Mouse (Mus musculus) cerebellum, postnatal 25 days (tissue): ENCODE results near the gene Hist1h2aa.

Experiments
- DNase-seq, 2 experiments: peaks; one replicate each; pipeline ENCODE4 v3.0.0; 2021; ENCODE audit warnings: mixed read lengths in 2 of 2

Gene Hist1h2aa

GRCm38 (mm10) chr13:23934211-23934520 is at the start of gene Hist1h2aa:
Hist1h2aa (plus strand) TSS chr13:23934462.
- DNase-seq: no peak

- no peak for DNase-seq
These were observed 48.7 kb upstream of the Hist1h2aa start for GRCm38 (mm10) chr13:23885540-23885939.

GRCm38 (mm10) chr13:23887026-23887725 is 47.1 kb upstream of the Hist1h2aa start:
- no peak for DNase-seq

GRCm38 (mm10) chr13:23889011-23889605 is 45.2 kb upstream of the Hist1h2aa start:
- DNase-seq: no peak

GRCm38 (mm10) chr13:23892592-23893268 is 41.5 kb upstream of the Hist1h2aa start:
- DNase-seq: no peak

DNA sequence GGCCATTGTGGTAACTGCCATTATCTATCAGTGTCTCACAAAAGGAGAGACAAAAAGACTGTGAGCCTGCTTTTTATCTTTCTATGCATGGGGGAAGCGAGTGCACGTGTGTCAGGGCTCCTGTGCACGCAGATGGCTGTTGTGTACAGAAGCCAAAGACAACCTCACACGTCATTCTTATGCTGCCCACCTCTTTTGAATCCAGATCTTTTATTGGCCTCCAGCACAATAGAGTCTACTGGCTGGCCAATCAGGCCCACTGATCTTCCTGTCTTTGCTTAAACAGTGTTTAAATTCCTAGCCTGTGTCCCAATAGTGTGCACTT is 41.0 kb upstream of the Hist1h2aa start:
- DNase-seq: no peak

DNA sequence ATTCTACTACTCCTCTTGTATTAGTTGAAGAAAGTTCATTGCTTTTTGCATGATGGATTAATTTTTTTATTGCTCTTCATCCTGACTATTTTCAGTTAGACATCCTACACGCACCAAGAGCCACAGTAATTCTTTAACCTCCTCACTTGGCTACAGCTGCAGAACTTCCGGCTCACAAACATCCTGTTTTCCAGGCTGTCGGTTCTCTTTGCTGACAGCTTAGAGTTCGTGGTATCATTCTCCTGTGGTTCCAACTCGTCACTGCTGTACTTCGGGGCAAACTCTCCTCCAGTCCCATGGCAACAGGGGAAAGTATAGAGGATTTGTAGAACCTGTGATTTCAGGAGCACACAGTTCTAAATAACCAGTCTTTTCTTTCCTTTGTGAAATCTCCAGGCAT is 36.0 kb upstream of the Hist1h2aa start:
- DNase-seq: no peak

- DNase-seq: no peak
These were observed 27.4 kb upstream of the Hist1h2aa start for GRCm38 (mm10) chr13:23906906-23907305.

GRCm38 (mm10) chr13:23910121-23910520 is 24.1 kb upstream of the Hist1h2aa start:
- DNase-seq: no peak

GRCm38 (mm10) chr13:23911335-23911734 is 22.9 kb upstream of the Hist1h2aa start:
- DNase-seq: no peak

DNA sequence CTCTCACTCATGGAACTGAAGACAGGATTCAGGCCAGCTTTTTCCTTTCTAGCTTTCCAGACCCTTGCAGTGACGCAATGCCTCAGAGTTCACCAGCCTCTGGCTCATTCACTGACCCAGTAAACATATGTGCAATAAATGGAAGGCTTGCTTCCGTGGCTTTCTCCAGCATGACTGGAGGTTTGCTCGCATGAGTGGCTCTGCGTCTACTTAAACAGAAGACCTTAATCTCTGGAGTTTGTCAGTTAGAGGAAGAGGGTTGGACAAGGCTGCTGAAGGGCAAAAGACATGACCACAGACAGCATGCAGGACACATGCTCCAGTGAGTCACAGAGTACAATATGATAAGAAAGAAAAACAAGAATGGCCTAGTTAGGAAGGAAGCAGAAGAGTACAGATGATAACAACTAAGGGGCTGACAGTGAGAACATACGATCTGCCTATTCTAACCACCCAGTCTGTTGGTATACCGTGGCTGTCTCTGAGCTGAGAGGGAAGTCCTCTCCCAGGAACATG is 20.4 kb upstream of the Hist1h2aa start:
- DNase-seq: no peak

- DNase-seq: no peak
These were observed 19.7 kb upstream of the Hist1h2aa start, which contains the start of gene Slc17a4 for GRCm38 (mm10) chr13:23914376-23915167. Slc17a4 (minus strand) TSS chr13:23915009.

- no peak for DNase-seq
These were observed 18.1 kb upstream of the Hist1h2aa start for GRCm38 (mm10) chr13:23916132-23916531.

DNA sequence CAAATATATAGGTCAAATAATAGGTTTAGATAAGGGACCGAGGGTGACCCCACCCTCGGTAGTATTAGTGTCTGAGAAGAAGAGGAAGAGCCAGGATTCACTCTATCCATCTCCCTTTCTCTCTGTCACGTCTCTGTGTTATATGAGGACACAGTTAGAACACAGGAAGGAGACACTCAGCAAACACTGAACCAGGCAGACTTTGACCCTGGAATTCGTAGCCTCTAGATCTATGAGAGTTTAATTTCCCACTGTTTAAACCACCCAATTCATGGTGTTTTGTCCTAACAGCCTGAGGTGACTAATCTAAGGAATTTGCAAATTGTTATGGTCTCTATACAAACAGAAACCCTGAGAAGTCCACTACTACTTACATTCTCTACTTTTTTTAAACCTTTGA is 16.6 kb upstream of the Hist1h2aa start:
- no peak for DNase-seq

- no peak for DNase-seq
These were observed 8.5 kb upstream of the Hist1h2aa start for GRCm38 (mm10) chr13:23925792-23926191.

- DNase-seq: no peak
These were observed 5.6 kb upstream of the Hist1h2aa start for GRCm38 (mm10) chr13:23928637-23929036.

DNA sequence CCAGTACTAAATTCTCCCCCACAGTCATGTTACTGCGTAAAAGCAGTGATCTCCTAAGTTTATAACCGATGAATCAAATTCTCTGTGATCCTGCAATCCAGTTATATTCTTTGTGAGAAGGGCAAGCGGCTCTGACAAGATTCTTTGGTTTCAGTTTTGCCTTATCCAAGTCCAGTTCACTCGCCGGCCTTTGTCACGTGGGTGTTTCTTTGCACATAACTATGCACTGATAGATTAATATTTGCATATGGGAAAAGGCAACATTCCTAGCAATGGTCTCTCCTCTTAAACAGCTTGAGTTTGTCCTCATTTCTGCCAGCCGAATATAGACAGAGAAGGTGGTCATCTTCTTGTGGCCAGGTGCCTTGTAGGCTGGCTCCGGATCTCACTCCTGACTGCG is 3.8 kb upstream of the Hist1h2aa start:
- DNase-seq: no peak

DNA sequence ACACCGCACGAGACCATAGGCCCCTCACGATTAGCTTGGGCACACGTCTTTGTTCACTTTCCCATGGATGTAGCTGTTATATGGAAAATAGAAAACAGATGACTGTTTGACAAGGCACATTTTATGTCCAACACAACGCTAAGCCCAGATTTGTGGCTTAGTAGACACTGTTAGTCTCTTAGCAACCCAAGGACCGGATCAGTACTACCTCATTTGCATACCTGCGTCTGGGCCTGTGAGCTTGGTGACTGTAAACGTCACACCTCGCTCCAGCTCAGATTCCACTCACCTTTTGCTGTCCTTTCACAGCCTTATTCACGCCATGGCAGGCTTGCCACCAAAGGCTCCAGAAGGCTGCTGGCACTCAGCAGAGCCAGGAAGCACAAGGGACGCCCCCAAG is 3.4 kb upstream of the Hist1h2aa start:
- no peak for DNase-seq

DNA sequence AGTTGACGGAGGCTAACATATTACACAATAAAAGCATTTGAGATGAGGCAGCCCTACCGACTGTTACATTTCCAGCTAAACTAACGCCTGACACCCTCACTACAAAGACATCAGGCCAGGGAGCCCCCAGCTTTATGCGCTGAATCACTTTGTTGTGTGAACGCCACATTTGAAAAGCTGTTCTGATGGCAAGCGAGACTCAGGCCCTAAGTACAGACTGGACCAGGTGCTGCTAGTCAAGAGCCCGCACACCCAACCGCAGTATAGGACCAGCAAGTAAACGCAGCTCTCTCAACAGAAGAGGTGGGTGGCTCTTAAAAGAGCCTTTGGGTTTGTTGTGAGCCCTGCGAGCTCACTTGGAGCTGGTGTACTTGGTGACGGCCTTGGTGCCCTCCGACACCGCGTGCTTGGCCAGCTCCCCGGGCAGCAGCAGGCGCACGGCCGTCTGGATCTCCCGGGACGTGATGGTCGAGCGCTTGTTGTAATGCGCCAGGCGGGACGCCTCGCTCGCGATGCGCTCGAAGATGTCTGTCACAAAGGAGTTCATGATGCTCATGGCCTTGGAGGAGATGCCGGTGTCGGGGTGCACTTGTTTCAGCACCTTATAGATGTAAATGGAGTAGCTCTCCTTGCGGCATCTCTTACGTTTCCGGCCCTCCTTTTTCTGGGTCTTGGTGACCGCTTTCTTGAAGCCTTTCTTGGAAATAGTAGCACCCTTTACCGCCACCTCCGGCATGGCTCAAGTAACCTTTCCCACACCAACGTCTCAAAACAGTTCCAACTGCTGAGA is 646 bp upstream of the Hist1h2aa start, which contains the start of gene Hist1h2ba:
Gene Hist1h2ba (minus strand): TSS at position 736 of the 790 bp plus-strand sequence.
- DNase-seq: no peak

DNA sequence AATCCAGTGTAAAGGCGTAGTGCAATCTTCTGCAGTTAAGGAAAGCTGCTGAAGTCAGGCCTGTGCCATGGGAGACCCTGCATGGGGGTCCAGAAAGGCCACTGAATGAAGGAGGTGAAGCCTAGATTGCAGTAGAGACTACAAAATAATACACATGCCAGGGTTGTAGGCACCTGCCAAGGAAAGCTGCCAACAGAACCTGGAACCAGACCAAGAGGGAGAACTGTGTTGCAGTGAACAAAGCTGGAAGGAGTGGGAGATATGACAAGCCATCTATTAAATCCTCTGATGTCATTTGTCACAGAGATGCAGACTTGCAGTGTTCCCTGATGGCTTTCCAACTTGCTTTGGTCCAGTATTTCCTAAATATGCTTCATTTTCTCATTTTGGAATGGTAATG is 4.4 kb downstream of the Hist1h2aa start:
- peak; percentile 75 to 86 for DNase-seq

DNA sequence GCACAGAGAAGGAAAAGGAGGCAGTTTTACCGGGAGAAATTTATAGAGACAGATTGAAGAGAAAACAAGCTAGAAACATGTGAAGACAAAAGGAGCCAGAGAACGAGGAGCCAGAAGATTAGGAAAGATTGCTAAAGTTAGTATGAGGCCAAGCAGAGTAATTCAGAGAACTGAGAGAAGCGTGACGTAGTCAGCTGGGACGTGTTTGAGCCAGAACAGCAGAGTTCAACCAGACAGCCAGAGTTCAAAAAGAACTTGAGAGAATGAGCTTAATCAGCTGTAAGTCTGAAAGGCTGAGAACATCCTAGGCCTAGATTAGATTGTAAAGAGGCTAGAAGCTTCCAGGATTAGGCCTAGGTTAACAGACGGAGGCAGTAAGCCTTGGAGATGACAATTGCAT is 6.0 kb downstream of the Hist1h2aa start:
- no peak for DNase-seq

DNA sequence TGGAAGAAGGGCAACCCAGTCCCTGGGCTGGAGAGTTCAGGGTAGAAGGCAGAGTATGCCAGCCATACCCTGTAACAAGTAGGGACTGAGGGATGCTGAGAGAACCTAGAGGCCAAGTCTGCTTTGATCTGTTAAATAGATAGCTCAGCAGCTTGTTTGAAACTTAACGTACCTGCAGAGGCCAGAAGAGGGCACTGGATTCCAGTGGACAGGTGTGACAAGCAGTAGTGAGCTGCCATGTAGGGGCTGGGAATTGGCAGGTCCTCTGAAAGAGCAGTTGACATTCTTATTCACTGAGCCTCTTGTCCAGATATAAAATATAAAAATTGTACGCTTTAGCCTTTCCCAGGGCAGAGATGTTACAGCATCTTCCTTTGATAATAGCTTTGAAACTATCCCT is 8.6 kb downstream of the Hist1h2aa start:
- DNase-seq: peak in 1 of 2 experiments; percentile 5
